Mouse (Mus musculus): ENCODE data around the gene Neil3. TPM values are rescaled to one million over a fixed set of nuclear protein-coding genes. Genes with fewer than 3 reads are reported as not detected.

The Neil3 gene
- total RNA-seq (2021) = under 1 TPM in 1 of 2 experiments, not detected in 1; 0.39 TPM

DNA sequence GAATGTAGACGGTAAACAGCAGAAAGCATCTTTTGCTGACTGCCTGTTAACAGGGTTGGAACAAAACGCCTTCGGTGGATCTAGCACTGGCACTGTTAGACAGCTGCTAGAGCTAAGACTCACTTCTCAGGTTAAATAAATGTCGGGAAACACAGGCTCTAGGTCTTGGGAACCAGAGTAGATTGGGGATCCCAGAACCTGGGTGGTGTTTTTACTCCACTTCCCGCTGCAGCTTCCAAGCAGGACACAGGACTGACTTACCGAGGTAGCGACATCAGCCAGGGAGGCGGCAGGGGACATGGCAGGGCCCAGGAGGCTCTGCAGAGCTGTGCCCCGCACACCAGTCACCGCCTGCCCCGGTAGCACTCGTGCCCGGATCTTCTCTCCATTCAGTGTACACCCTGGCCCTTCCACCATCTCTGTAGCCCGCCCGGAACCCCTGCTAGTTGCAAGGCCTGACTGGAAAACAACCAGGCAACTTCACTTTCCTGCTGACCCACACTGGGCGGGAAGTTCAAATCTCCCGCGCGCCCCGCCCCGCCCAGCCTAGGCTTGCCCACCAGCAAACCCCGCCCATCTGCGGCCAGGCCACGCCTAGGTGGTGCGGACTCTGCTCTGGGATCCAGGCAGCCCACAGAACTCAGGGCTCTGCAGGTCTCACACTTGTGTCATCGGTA lies at the start of gene Neil3:
TSS of gene Neil3 (minus strand) at position 571 of the 677 bp plus-strand sequence.
- intact Hi-C loops (cut with DNase I) = no loop called here
- peak; percentile 4 to 5 for DNase-seq (ENCODE audit: low spot score in 2 of 2)

DNA sequence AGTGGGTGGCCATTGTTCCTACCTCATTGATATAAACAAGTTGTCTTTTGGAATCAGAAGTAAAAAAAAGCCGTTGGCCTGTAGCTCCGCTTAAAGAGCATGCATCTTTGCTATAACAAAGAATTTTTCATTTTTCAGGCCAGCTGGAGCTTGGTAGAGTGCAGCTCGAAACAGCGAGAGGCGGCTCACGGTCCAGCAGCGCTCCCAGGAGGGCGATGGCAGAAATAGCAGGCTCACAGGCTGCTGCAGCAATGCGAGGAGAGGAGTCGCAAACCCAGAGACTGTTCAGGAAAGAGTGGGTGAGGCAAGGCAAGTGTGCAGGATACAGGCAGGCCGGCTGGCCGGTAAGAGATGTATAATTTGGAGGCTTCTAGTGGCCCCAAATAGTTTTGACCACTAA lies 42.0 kb upstream of the Neil3 start:
- intact Hi-C loops (cut with DNase I) = no loop called here
- DNase-seq (ENCODE audit: low spot score in 2 of 2) = peak; percentile 60 to 66

DNA sequence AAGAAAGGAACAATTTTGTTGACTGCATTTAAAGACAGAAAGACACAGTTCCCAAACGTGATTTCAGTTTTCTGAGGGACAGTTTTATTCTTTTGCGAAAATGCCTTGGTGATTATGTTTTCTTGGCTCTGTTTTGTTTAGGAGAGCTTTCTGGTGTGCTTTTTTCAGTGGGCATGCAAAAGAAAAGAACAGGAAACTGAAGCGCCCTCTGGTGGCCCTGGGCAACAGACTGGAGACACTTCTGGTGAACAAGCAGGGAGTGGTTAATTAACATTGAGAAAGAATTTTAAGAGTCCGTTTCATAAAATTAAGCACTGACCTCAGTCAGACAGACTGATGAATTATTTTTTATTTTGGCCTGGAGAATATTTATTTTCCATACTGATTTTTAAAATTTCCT lies 25.1 kb upstream of the Neil3 start:
- intact Hi-C loops (cut with DNase I) = no loop called here

DNA sequence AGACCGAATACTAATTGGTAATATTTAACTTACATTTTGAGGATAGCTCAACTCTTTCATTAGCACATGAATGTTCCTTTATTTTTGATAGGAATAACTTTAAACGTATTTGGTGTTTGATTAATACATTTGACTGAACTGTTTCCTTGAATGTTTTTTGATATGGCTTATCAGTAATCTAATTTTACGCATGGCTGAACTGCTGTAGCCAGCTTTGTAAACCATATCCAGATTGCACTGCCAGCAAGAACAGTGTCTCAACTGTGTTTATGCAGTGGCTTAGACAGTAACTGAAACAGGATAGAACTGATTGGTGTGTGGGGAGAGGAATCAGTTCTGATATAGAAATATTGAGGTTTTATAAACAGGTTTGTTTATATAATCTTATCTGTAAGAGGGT lies 22.6 kb upstream of the Neil3 start:
- intact Hi-C loops (cut with DNase I) = no loop called here

More for the DNA sequence above, 25.1 kb upstream of the Neil3 start:
- DNase-seq (ENCODE audit: low spot score in 2 of 2) = peak; percentile 18 to 42

DNA sequence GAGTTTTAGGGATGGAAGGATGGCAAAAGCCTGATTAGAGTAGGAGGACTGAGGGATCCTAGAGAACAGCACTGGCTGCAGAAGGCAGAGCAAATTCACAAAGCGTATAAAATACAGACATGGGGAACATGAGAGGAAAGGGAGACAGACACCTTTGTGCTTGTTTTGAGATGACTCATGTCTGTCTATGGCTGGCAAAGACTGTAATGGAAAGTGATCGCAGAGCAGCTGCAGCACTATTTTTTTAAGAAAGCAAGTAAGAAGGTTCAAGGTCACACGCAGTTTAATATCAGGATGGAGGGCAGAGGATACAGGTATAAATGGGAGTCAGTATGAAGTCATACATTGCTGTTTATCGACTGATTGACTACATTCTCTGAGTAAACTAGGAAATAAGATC lies 8.2 kb downstream of the Neil3 start:
- intact Hi-C loops (cut with DNase I) = loop anchor here (1.0 kb wide), 1 partner anchor 38 kb away; no protein-coding TSS in a partner anchor
- no peak for DNase-seq (ENCODE audit: low spot score in 2 of 2)

More for the DNA sequence above, 22.6 kb upstream of the Neil3 start:
- no peak for DNase-seq (ENCODE audit: low spot score in 2 of 2)

DNA sequence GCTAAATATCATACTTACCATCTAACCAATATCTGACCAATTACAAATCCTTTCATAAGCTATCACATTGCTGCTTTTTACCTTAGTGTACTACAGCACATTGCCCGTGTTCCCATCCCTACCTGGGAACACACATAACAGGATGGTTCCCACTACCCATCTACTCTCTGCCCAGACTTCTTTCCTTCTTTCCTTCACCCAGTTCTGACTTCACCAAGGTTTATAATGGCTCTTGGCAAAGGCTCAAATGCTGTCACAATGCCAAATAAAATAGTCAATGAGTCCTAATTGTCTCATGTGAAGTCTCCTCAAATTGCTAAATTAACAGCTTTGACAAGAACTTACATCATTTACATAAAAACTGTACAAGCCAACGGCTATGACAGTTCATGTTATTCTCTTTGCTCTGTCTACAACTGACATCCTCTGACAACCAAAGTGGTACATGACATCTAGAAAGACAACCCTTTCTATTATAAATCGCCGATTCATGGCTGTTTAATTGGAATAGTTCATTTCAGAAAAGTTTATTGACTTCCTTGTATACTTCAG lies 9.9 kb downstream of the Neil3 start:
- intact Hi-C loops (cut with DNase I) = no loop called here
- DNase-seq (ENCODE audit: low spot score in 2 of 2) = no peak

DNA sequence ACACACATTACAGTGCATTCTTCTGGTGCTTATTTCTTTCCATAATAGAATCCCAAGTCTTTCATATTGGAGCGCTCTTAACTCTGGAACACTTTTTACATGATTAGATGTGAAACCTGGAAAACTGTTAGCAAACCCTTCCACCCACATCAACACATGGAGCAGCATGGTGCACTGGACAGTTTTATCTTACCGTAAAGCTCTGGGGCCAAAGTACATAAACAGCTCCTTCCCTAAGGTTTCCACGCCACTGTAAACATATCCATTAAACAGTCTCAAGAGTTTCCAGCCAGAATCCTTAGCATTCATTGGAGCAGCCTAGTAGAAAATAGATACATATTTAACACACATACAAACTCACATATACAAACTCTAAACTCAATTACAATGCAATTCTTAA lies 15.4 kb downstream of the Neil3 start:
- intact Hi-C loops (cut with DNase I) = no loop called here
- DNase-seq (ENCODE audit: low spot score in 2 of 2) = no peak

DNA sequence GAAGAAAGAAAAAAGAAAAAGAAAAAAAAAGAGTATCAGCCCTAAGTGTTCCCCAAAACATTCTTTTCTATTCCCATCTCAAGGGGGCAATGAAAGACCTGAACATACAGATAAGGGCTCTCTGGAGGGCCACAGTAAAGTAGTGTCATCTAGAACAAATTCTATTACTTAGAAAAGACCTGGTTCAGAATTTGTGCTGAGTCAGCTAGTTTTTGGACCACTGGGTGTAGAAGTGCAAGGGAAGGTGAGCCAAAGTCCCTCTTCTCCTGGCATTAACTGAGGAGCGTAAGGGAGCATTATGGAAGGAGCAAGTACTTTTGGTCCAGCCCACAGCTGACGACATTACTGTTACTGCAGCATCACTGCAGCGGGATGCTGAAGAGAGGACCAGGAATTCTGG lies 19.7 kb downstream of the Neil3 start:
- intact Hi-C loops (cut with DNase I) = no loop called here
- no peak for DNase-seq (ENCODE audit: low spot score in 2 of 2)

DNA sequence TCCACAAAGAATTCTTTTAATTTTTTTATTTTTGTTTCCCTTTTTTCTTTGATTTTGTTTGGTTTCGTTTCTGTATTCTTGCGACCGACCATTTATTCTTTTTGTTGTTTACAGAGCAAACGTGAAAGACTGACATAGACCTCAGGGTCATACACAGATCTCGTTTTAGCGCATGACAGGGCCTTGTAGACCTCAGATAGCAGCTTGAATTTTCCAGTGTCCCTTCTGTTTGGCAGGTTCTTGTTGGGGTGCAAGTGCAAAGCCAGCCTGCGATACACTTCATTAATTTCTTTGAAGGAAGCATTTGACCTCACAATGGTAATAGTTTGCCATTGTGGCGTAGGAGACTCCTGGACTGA lies 24.6 kb downstream of the Neil3 start:
- intact Hi-C loops (cut with DNase I) = no loop called here
- no peak for DNase-seq (ENCODE audit: low spot score in 2 of 2)

DNA sequence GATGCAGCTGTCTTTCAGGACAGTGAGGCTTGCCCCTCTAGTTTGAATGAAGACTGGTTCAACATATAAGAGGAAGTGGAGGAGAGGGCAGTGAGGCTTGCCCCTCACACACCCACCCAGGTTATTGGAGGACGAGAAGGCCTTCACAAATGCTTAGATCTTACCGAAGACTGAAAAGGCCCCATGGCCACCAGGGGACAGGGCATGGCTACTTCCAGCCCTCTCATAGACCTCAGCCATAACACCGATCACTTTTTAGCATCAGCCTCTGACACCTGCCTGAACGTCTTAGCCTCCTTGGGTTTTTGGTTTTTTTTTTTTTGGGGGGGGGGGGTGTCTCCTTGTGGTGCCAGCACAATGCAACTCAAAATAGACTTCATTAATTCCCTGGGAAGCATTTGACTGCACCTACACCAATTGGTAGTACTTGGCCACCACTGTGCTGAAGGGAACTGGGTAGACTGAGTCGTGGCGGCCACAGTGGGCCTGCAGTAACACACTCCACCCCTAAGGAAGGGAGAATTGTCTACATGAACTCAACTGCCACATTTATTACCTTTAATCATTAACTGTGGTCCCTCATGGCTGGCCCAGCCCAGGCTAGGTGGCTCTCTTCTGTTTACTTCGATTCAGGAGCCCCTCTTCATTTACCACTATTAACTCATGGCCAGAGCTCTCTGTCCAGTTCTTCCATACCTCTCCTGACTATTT lies 25.1 kb downstream of the Neil3 start:
- intact Hi-C loops (cut with DNase I) = no loop called here
- no peak for DNase-seq (ENCODE audit: low spot score in 2 of 2)

DNA sequence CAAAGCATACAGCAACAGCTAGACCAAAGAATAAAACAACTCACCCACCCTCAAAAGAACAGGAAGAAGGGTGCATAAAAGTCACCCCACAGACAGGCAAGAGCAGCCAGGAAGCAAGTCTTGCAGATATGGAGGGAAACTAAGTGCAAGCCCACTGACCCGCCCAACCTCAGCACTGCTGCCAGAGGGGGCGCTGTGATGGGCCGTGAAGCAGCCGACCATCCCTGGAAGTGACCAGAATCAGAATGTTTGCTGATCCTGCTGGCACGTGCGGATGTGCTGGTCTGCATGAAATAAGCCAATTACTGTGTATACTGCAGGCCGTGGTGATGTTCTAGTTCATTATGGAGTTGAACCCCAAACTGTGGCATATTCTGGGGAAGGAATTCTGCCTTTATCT lies 26.6 kb downstream of the Neil3 start:
- intact Hi-C loops (cut with DNase I) = no loop called here
- DNase-seq (ENCODE audit: low spot score in 2 of 2) = no peak

DNA sequence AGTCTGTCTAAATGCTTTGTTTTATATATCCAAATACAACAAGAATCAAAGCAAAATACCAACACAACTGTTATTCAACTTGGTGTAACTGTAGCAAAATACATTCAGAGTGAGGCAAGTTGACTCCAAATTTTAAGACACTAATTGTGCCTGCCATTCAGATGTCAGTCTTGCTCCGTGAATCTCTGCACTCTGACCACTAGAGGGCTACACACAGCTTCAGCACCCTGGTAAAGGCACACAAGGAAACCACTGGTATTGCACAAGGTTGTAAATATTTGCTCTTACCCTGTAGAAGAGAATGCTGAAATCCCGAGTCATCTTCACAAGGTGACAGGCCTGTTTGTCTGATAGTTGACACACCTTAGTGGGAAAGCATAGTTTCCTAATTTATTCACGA lies 31.8 kb downstream of the Neil3 start:
- no peak for DNase-seq (ENCODE audit: low spot score in 2 of 2)
- intact Hi-C loops (cut with DNase I) = no loop called here

DNA sequence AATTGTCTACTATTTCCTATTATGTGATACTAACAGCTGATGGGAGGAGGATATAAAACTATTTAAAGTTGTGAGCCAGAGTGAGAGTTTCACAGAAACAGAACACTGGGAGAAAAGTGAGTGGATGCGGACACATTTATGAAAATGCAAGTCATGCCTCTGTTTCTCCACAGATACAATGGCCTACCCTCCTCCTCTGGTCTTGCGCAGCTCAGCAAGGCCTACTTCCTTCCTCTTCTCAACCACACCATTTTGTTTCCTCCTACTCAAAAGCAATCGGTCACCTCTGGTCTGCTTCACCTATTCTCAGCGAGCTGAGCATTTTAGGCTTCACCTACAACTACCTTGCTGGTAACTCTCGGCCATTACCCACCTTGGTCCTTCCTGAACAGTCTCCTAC lies 34.0 kb downstream of the Neil3 start:
- intact Hi-C loops (cut with DNase I) = no loop called here
- DNase-seq (ENCODE audit: low spot score in 2 of 2) = no peak

DNA sequence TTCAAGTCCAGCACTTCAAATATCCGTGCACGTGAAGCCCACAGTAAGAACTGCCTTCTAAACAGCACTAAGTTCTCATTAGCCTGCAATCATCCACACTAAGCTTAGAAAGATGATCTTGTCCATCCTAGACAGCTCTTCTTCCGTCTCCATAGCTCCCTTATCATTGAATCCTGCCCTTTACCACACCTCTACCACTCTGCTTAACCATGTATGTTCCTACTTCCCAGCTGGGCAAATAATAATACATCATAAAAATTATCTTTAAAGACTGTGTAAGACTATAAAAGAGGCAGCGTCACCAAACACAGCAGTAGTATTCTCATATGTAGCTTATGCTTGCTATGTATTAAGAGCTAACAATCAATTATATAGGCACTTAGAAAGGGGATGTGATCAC lies 35.2 kb downstream of the Neil3 start:
- no peak for DNase-seq (ENCODE audit: low spot score in 2 of 2)
- intact Hi-C loops (cut with DNase I) = no loop called here

DNA sequence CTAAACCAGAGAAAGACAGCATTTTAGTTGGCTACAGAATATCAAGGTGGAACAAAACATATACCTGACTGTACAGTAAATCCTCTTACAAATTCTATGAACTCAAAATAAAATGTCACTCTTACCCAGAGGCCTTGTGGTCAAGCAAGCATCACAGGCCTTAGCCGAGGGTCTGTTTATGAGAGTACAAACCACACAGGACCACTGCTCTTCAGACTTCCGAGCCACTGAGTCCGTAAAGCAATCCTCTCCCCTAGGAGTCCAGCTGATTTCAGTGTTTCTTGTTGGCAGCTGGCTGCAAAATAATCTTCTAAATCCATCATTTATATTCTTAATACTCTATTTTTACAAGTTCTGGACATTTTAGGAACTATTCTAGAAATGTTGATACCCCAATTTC lies 38.0 kb downstream of the Neil3 start:
- no peak for DNase-seq (ENCODE audit: low spot score in 2 of 2)
- intact Hi-C loops (cut with DNase I) = no loop called here

DNA sequence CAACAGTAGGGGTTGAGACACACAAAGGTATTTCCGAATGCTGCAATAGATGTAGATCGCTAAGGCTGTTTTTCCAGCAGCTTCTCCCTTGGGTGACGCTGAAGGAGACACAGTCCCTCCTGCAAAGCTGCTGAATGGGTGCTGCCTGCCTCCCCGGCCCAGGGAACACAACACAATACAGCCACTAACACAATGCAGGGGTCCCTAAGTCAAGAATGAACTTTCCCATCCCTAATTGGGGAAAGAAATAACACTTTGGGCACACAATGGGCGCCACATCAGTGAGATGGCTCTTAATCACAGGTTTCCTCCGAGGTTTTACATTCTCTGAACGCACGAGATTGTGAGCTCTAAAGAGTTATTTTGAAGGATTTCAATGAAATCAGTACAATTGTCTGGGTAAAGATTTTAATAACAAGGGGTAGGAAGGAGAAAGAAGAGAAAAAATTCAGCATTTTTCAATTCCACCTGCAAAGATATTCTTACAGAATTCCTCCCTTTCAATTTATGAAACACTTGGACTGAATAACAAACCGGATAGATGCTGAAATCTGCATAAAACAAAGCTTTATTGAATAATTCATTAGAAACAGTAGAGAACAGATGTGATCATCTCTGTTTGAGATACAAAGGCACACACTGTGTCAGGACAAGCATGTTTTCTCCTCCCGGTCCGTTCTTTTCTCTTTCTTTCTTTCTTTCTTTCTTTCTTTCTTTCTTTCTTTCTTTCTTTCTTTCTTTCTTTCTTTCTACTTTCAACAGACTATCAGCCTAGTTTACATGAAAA lies 38.6 kb downstream of the Neil3 start:
- intact Hi-C loops (cut with DNase I) = no loop called here
- DNase-seq (ENCODE audit: low spot score in 2 of 2) = no peak

DNA sequence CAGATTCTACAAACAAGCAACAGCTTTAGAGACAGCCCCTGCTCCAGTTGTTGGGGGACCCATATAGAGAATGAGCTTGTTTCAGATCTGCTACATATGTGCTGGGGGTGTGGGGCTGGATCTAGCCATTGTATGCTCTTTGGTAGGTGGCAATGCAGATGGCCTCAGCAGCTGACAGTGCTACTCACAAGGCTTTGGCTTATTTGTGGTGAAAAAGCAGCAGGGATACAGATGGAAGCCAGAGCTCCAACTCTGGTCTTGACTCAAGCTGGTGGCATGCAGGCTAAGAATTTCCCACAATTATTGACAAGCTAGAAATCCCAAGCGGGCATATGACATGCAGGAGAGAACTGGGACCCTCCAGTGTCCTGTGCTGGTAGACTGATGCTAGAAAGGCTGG lies 40.8 kb downstream of the Neil3 start:
- DNase-seq (ENCODE audit: low spot score in 2 of 2) = no peak
- intact Hi-C loops (cut with DNase I) = no loop called here

DNA sequence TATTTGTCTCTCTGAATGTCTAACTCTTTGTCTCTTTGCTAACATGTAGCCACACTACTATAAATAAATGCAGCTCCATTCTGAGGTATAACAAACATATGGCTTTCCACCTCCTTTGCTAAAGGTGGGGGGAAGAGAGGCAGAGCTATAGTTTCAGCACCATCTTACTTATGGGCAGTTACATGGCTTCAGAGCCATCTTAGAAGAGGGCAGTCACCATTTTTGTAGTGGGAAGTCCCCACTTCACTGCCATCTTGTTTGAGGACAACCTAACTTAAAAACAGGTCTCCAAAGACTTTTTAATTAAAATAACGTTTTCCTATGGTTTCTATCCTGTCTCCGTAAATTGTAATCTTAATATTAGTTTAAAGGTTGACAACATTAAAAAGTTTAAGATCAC lies 47.1 kb downstream of the Neil3 start:
- intact Hi-C loops (cut with DNase I) = no loop called here
- no peak for DNase-seq (ENCODE audit: low spot score in 2 of 2)

DNA sequence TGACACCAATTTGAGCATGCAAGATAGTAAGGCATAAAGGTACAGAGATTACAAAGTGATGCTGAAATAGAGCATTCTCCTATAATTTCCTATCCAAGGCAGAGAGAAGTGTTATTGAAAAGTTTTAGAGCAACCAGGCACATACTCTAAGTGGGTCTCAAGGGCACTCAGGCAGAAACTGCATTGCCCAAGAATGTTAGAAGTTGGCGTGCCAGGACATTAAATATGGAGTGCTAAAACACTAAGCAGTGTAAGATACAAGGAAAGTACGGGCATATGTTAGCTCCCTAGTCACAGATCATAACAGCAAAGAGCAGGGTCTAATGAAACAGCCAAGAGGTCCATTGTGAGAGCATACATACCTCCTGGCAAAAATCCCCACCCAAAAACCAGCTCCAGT lies 65.3 kb downstream of the Neil3 start:
- no peak for DNase-seq (ENCODE audit: low spot score in 2 of 2)
- intact Hi-C loops (cut with DNase I) = no loop called here

DNA sequence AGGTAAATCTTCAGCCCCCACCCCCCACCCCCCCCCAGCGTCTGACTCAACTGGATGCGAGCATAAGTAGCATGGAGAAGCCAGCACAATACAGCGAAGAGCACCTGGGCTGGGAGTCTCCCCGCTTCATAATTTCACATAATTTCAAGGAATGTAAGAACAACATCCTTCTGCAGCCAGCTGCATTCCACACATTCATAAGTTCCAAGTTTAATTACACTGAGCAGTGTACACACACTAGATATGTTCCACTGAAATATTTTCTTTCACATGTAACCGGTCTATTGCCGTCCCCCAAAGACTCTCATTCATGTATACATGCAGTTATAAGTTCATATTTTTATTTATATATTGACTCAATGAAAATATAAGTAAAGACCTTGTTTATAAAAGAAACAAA lies 72.6 kb downstream of the Neil3 start:
- no peak for DNase-seq (ENCODE audit: low spot score in 2 of 2)
- intact Hi-C loops (cut with DNase I) = no loop called here
